Mouse (Mus musculus) thymus, adult 2 months (tissue): ENCODE data around the gene Trim71. TPM values are rescaled to one million over a fixed set of nuclear protein-coding genes. Genes with fewer than 3 reads are reported as not detected.

Experiments
- DNase-seq: peaks from one replicate; pipeline ENCODE4 v3.0.0; 2021
- H3K27ac ChIP-seq: fragments of 200-500 bp; 2 replicates; pipeline ENCODE4 v1.5.1; 2012; ENCODE audit warnings: low read length, control low read depth; ENCODE audit not compliant: control insufficient read depth, insufficient read depth
- H3K27me3 ChIP-seq: fragments of 200-500 bp; 2 replicates; pipeline ENCODE4 v1.6.1; 2012; ENCODE audit warnings: mild to moderate bottlenecking, low read length, moderate library complexity, mixed read lengths; ENCODE audit not compliant: control insufficient read depth, insufficient read depth
- H3K36me3 ChIP-seq: fragments of 200-500 bp; 2 replicates; pipeline ENCODE4 v1.6.1; 2012; ENCODE audit warnings: mild to moderate bottlenecking, low read length, moderate library complexity; ENCODE audit not compliant: control insufficient read depth, insufficient read depth
- H3K4me1 ChIP-seq: fragments of 200-500 bp; replicated peaks from 2 replicates; pipeline ENCODE4 v1.6.1; 2012; ENCODE audit warnings: low read length; ENCODE audit not compliant: control insufficient read depth, insufficient read depth
- H3K4me3 ChIP-seq: fragments of 200-500 bp; 2 replicates; pipeline ENCODE4 v1.5.1; 2012; ENCODE audit warnings: mild to moderate bottlenecking, low read length, control low read depth, moderate library complexity; ENCODE audit not compliant: control insufficient read depth, insufficient read depth
- CTCF ChIP-seq: fragments of 200-500 bp; IDR thresholded peaks from 2 replicates; pipeline ENCODE4 v1.5.1; 2012; ENCODE audit warnings: mild to moderate bottlenecking, control low read depth, low read length, moderate library complexity, borderline replicate concordance; ENCODE audit not compliant: control insufficient read depth, poor library complexity, insufficient read depth; ENCODE audit errors: extremely low read depth
- POLR2A ChIP-seq: fragments of 200-500 bp; IDR thresholded peaks from 2 replicates; pipeline ENCODE4 v1.6.1; 2012; ENCODE audit warnings: mild to moderate bottlenecking, low read length, control low read depth, moderate library complexity; ENCODE audit not compliant: control insufficient read depth, poor library complexity, insufficient read depth; ENCODE audit errors: extremely low read depth
- WGBS: fragments of 180-500 bp; shearing (Covaris S2); methylation state at CpG from one replicate; pipeline ENCODE4 v1.1.7; 2018; 5-methylcytosine and 5-hydroxymethylcytosine counted together
- polyA plus RNA-seq: library from polyadenylated mRNA; depleted of rRNA; stranded (reverse); fragments of >200 nt; gene quantifications from 2 replicates; pipeline ENCODE4 v1.2.3, GENCODE M21; 2012

The Trim71 gene
- polyA plus RNA-seq, 1 experiment = not detected

GRCm38 (mm10) chr9:114548496-114548895, 15.7 kb downstream of the Trim71 start:
- Histone ChIP-seq H3K4me3 (no peak overlapping the region), H3K27me3 (no peaks in the 10 kb centered on the region), H3K4me1 (peaks cover 42% of the 10 kb centered on the region), H3K36me3 (no peaks in the 10 kb centered on the region), H3K27ac (no peak overlapping the region)
- DNase-seq = no peak
- WGBS = 70% methylated on average over 4 of the region's 4 CpGs
- TF ChIP-seq CTCF = no peak
- no peak for TF ChIP-seq POLR2A

GRCm38 (mm10) chr9:114547643-114548077, 16.5 kb downstream of the Trim71 start:
- peaks cover 42% of the 10 kb centered on the region for H3K4me1 ChIP-seq
- no peak for DNase-seq
- 46% methylated on average over 6 of the region's 6 CpGs for WGBS
- H3K4me3 ChIP-seq = no peak overlapping the region
- H3K27me3 ChIP-seq = no peaks in the 10 kb centered on the region
- H3K27ac ChIP-seq = no peak overlapping the region
- no peaks in the 10 kb centered on the region for H3K36me3 ChIP-seq
- TF ChIP-seq POLR2A (no peak), CTCF (no peak)

GRCm38 (mm10) chr9:114546765-114547164, 17.4 kb downstream of the Trim71 start:
- H3K36me3 ChIP-seq = no peaks in the 10 kb centered on the region
- peak; percentile 33 for DNase-seq
- 24% methylated on average over 12 of the region's 12 CpGs for WGBS
- no peaks in the 10 kb centered on the region for H3K27me3 ChIP-seq
- H3K4me3 ChIP-seq = no peak overlapping the region
- TF ChIP-seq CTCF (no peak), POLR2A (no peak)
- peaks cover 38% of the 10 kb centered on the region for H3K4me1 ChIP-seq
- no peak overlapping the region for H3K27ac ChIP-seq

- no peaks in the 10 kb centered on the region for H3K36me3 ChIP-seq
- DNase-seq = no peak
- TF ChIP-seq POLR2A = no peak
- TF ChIP-seq CTCF = no peak
- H3K4me1 ChIP-seq = peaks cover 38% of the 10 kb centered on the region
- H3K27ac ChIP-seq = no peak overlapping the region
- H3K4me3 ChIP-seq = no peak overlapping the region
- WGBS = 76% methylated on average over 9 of the region's 9 CpGs
- H3K27me3 ChIP-seq = no peaks in the 10 kb centered on the region
These were observed 19.3 kb downstream of the Trim71 start for GRCm38 (mm10) chr9:114544754-114545393.

- Histone ChIP-seq H3K27ac (no peak overlapping the region), H3K27me3 (no peaks in the 10 kb centered on the region), H3K4me1 (peaks cover 38% of the 10 kb centered on the region), H3K4me3 (no peak overlapping the region), H3K36me3 (no peaks in the 10 kb centered on the region)
- WGBS = 82% methylated on average over 17 of the region's 17 CpGs
- TF ChIP-seq POLR2A (no peak), CTCF (no peak)
- no peak for DNase-seq
These were observed 20.1 kb downstream of the Trim71 start for GRCm38 (mm10) chr9:114543882-114544753.

- Histone ChIP-seq H3K27me3 (no peaks in the 10 kb centered on the region), H3K27ac (no peak overlapping the region), H3K36me3 (no peaks in the 10 kb centered on the region), H3K4me3 (no peak overlapping the region), H3K4me1 (peaks cover 17% of the 10 kb centered on the region)
- DNase-seq = no peak
- TF ChIP-seq CTCF = no peak
- TF ChIP-seq POLR2A = no peak
- 78% methylated on average over 1 of the region's 1 CpGs for WGBS
These were observed 22.9 kb downstream of the Trim71 start for GRCm38 (mm10) chr9:114541279-114541741.
